In the genomic region with DNA sequence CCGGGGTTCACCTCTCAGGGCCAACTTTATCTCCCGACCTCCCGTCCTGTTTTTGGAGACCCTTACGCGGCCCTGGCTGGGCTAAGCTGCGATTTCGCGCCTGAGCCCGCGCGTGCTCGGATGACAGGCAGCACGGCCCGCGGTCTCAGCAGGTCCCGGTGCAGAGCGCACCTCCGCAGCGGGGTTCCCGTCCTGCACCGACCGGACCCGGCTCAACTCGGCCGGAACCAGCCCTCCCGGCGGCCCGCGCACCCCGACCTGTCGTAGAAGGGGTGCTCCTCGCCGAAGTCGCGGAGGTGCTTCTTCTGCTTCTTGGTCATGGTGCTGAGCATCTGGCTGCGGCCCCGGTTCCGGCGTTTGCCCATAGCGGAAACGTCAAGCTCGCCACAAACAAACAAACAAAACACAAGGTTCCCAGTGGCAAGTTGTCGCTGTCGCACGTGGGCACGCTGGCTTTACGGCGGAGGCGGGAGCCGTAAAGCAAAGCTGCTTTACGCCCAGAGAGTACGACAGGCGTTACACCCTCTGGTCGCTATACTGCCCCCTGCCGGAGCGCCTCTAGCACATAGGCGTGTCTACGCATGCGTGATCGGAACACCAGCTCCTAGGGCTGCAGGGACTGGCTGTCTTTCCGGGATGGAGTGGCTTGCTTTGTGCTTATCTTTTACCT, we compare ENCODE assay signal across 1 mouse cellular context.
TF ChIP-seq lines count a peak whose summit lies in the region.

A gene (minus strand): TSS at position 487 of the 670 bp plus-strand sequence.

TF ChIP-seq in MEL, 35 proteins besides CTCF, POLR2A, EP300 and RAD21 (continued from another document):
- TF ChIP-seq TCF12 (IDR thresholded peaks at IDR 0.05; ENCODE audit: low read depth, low read length), result peak; percentile 58; the same call in 1 of the 2 replicates
